Mouse (Mus musculus) embryonic facial prominence, embryonic 15.5 days (tissue): ENCODE results near the gene Vmn1r170. TPM values are rescaled to one million over a fixed set of nuclear protein-coding genes. Genes with fewer than 3 reads are reported as not detected.
"Not testable (repeated sequence)": the region's sequence is repeated elsewhere in the genome, so short reads cannot be mapped to it uniquely, and the experiment has no call there.

Experiments used
- ATAC-seq: fragments of 200-750 bp; cut with Nextera tagmentation; 2 replicates; pipeline ENCODE4 v1.8.0; 2017; ENCODE audit warnings: low read depth, moderate TSS enrichment; ENCODE audit not compliant: insufficient number of reproducible peaks, low FRiP score, low TSS enrichment
- H3K27ac ChIP-seq: fragments of 300-500 bp; sonication (generic); replicated peaks from 2 replicates; pipeline ENCODE4 v1.5.1; 2015; ENCODE audit warnings: mild to moderate bottlenecking, inconsistent platforms
- H3K27me3 ChIP-seq: fragments of 300-500 bp; sonication (generic); 2 replicates; pipeline ENCODE4 v1.6.1; 2015; ENCODE audit warnings: inconsistent platforms
- H3K36me3 ChIP-seq: fragments of 300-500 bp; sonication (generic); 2 replicates; pipeline ENCODE4 v1.6.1; 2015; ENCODE audit warnings: mild to moderate bottlenecking, inconsistent platforms
- H3K4me1 ChIP-seq: fragments of 300-500 bp; sonication (generic); 2 replicates; pipeline ENCODE4 v1.6.1; 2015; ENCODE audit warnings: inconsistent platforms
- H3K4me2 ChIP-seq: fragments of 300-500 bp; sonication (generic); replicated peaks from 2 replicates; pipeline ENCODE4 v1.6.1; 2015; ENCODE audit warnings: mild to moderate bottlenecking, inconsistent platforms
- H3K4me3 ChIP-seq: fragments of 300-500 bp; sonication (generic); replicated peaks from 2 replicates; pipeline ENCODE4 v1.5.1; 2015; ENCODE audit warnings: mild to moderate bottlenecking, inconsistent platforms
- H3K9ac ChIP-seq: fragments of 300-500 bp; sonication (generic); 2 replicates; pipeline ENCODE4 v1.6.1; 2015; ENCODE audit warnings: inconsistent platforms
- H3K9me3 ChIP-seq: fragments of 300-500 bp; sonication (generic); replicated peaks from 2 replicates; pipeline ENCODE4 v1.6.1; 2016; ENCODE audit warnings: inconsistent platforms
- WGBS: fragments of 180-500 bp; shearing (Covaris S2); methylation state at CpG from one replicate; pipeline ENCODE4 v1.1.7; 2015; 5-methylcytosine and 5-hydroxymethylcytosine counted together
- polyA plus RNA-seq: library from polyadenylated mRNA; unstranded; fragments of >200 nt; fragmentation: Nextera tagmentation; extraction: Ambion mirVana; gene quantifications from 2 replicates; pipeline ENCODE4 v1.2.1, GENCODE M21; 2015

Vmn1r170 gene
- not detected in 2 replicates for polyA plus RNA-seq

DNA sequence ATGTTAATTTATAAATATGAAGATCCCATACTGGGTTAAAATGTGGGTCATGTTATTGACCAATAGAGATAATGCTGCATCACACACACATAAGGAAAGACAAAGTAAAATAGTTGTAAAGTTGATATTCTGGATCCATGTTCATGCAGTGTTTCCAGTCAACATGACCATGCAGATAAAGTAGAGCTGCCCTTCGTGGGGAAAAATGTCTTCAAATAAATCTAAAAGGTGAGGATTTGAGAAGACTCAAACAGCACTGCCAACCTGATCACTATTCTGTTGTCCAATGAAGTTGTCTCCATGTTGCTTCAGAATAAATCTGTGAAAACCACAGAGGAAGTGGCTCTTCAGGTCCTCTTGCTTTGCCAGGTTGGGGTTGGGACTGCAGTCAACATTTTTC, at the start of gene Vmn1r170:
Vmn1r170 (plus strand) TSS at position 301 of the 400 bp plus-strand sequence.
- H3K4me3 ChIP-seq, H3K4me1 ChIP-seq, H3K27ac ChIP-seq, H3K27me3 ChIP-seq, H3K9ac ChIP-seq, H3K36me3 ChIP-seq, H3K9me3 ChIP-seq, H3K4me2 ChIP-seq, ATAC-seq: not testable (repeated sequence)
- WGBS = 31% methylated on average over 1 of the region's 1 CpGs

DNA sequence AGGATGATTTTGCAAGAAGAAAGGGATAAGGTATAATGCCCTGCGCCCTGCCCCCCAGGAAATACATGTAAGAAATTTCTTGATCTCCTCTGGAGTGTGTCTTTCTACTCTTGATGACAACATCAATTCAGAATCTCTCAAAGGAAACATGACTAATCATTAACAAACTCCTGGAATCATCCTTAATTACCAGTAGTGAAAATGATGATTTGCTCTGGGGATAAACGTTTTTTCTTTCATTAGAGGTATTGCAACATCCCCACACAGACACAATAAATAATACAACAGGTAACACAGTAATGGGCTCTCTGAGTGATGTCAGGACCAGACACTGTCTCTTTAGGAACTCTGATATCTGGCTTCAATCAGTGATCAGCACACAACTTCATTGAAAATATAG, 30.7 kb upstream of the Vmn1r170 start, which contains the start of gene Vmn1r169:
Vmn1r169 (plus strand) TSS at position 301 of the 400 bp plus-strand sequence.
- WGBS = 72% methylated on average over 1 of the region's 2 CpGs
- not testable (repeated sequence) for ATAC-seq, H3K27ac ChIP-seq, H3K36me3 ChIP-seq, H3K4me3 ChIP-seq, H3K4me1 ChIP-seq, H3K27me3 ChIP-seq, H3K4me2 ChIP-seq, H3K9me3 ChIP-seq, H3K9ac ChIP-seq

DNA sequence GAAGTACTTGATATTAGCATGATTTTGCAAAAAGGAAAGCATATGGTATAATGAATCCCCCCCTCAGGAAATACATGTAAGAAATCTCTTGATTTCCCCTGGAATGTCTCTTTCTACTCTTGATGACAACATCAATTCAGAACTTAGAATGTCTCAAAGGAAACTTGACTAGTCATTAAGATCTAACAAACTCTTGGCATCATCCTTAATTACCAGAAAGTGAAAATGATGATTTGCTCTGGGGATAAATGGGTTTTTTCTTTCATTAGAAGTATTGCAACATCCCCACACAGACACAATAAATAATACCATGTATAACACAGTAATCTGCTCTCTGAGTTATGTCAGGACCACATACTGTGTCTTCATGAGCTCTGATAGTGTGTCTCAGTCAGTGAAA, 24.4 kb downstream of the Vmn1r170 start, which contains the start of gene Vmn1r171:
Vmn1r171 (plus strand) TSS at position 301 of the 400 bp plus-strand sequence.
- no peak within 1 kb of the TSS for H3K4me2 ChIP-seq
- H3K36me3 ChIP-seq = no peaks in the 10 kb centered on the region
- ATAC-seq = no peak
- no peaks in the 10 kb centered on the region for H3K4me1 ChIP-seq
- H3K4me3 ChIP-seq = no peak within 1 kb of the TSS
- H3K27me3 ChIP-seq = no peaks in the 10 kb centered on the region
- no peak within 1 kb of the TSS for H3K9ac ChIP-seq
- peaks cover 2% of the 10 kb centered on the region; the same call in 1 of the 2 replicates for H3K9me3 ChIP-seq
- no peak within 1 kb of the TSS for H3K27ac ChIP-seq

Other genes starting within 250 kb of the Vmn1r170 start
- gene Nlrp5, start 220.3 kb upstream of the Vmn1r170 start, polyA plus RNA-seq = 0.07 TPM in 1 of 2 replicates, not detected in the other
- not detected in 2 replicates for gene Vmn1r167, start 99.0 kb upstream of the Vmn1r170 start, polyA plus RNA-seq
- not detected in 2 replicates for gene Vmn1r168, start 66.4 kb upstream of the Vmn1r170 start, polyA plus RNA-seq
- gene Vmn1r169, start 30.6 kb upstream of the Vmn1r170 start, polyA plus RNA-seq = 0.09 TPM in 1 of 2 replicates, not detected in the other
- not detected in 2 replicates for gene Vmn1r171, start 24.5 kb downstream of the Vmn1r170 start, polyA plus RNA-seq
- gene Vmn1r172, start 52.1 kb downstream of the Vmn1r170 start, polyA plus RNA-seq = not detected in 2 replicates
- gene Vmn1r173, start 94.5 kb downstream of the Vmn1r170 start, polyA plus RNA-seq = not detected in 2 replicates
- not detected in 2 replicates for gene Vmn1r174, start 146.1 kb downstream of the Vmn1r170 start, polyA plus RNA-seq
- gene Vmn1r175, start 204.5 kb downstream of the Vmn1r170 start, polyA plus RNA-seq = not detected in 2 replicates
- gene Vmn1r176, start 231.2 kb downstream of the Vmn1r170 start, polyA plus RNA-seq = 0.12 TPM in 1 of 2 replicates, not detected in the other